Mouse (Mus musculus) heart, embryonic 10.5 days (tissue): ENCODE data around the gene Gde1. TPM values are rescaled to one million over a fixed set of nuclear protein-coding genes. Genes with fewer than 3 reads are reported as not detected.

Source experiments
- DNase-seq: peaks from one replicate; pipeline ENCODE4 v3.0.0-alpha.2; 2017; ENCODE audit warnings: low spot score
- H3K27ac ChIP-seq: fragments of 300-500 bp; sonication (generic); 2 replicates; pipeline ENCODE4 v1.5.1; 2016; ENCODE audit warnings: mild to moderate bottlenecking
- H3K27me3 ChIP-seq: fragments of 300-500 bp; sonication (generic); 2 replicates; pipeline ENCODE4 v1.6.1; 2016; ENCODE audit warnings: mild to moderate bottlenecking; ENCODE audit not compliant: poor library complexity, insufficient read depth, severe bottlenecking
- H3K36me3 ChIP-seq: fragments of 300-500 bp; sonication (generic); 2 replicates; pipeline ENCODE4 v1.6.1; 2016; ENCODE audit warnings: mild to moderate bottlenecking, moderate library complexity
- H3K4me1 ChIP-seq: fragments of 300-500 bp; sonication (generic); 2 replicates; pipeline ENCODE4 v1.6.1; 2016; ENCODE audit warnings: mild to moderate bottlenecking
- H3K4me3 ChIP-seq: fragments of 300-500 bp; sonication (generic); 2 replicates; pipeline ENCODE4 v1.5.1; 2016; ENCODE audit warnings: mild to moderate bottlenecking, moderate library complexity
- H3K9me3 ChIP-seq: fragments of 300-500 bp; sonication (generic); 2 replicates; pipeline ENCODE4 v1.6.1; 2016; ENCODE audit warnings: mild to moderate bottlenecking, moderate library complexity
- WGBS: fragments of 180-500 bp; shearing (Covaris S2); methylation state at CpG from one replicate; pipeline ENCODE4 v1.1.7; 2016; 5-methylcytosine and 5-hydroxymethylcytosine counted together
- polyA plus RNA-seq: library from polyadenylated mRNA; unstranded; fragments of >200 nt; fragmentation: Nextera tagmentation; extraction: Ambion mirVana; gene quantifications from 2 replicates; pipeline ENCODE4 v1.2.1, GENCODE M21; 2016

Gde1 gene
- polyA plus RNA-seq, 1 experiment from 2014 or later: 64.6 TPM

DNA sequence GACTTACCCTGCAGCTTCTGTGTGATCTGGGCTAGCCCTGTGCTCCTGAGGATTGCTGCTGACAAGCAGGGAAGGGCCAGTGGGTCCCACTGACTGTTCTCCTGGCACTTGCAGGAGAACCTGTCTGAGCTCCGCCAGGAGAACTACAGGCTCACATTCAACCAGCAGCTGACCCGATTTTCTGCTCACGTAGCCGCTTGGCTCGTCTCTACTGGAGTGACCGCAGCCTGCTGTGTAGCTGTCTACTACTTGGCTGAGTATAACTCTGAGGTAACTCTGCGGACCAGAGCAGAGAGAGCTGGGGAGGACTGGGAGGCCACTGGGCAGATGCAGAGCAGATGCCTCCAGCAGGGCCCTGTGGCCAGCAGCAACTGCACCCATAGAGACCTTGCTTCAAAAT, 56.2 kb downstream of the Gde1 start:
- 79% methylated on average over 7 of the region's 7 CpGs for WGBS
- no peak overlapping the region for H3K27ac ChIP-seq
- no peaks in the 10 kb centered on the region for H3K4me1 ChIP-seq
- peaks cover 36% of the 10 kb centered on the region; the same call in 1 of the 2 replicates for H3K27me3 ChIP-seq
- H3K4me3 ChIP-seq: no peak overlapping the region
- no peak for DNase-seq
- no peaks in the 10 kb centered on the region for H3K36me3 ChIP-seq
- no peaks in the 10 kb centered on the region for H3K9me3 ChIP-seq

DNA sequence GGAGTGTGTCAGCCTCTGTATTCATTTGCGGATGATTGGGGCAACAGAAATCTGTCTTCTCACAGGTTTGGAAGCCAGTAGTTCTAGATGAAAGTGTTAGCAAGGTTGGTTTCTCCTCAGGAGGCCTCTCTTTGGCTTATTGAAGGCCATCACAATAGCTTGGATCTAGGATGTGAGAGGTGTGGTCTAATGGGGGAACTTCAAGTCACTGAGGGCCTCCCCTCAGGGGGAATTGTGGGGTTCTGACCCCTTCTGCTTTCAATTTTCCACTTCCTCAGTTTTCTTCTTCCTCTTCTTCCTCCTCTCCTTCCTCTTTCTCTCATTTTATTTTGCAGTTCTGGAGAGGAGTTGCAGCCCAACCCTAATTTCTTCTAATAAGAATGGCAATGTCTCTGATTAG, 59.3 kb downstream of the Gde1 start:
- no peak overlapping the region for H3K4me3 ChIP-seq
- H3K27ac ChIP-seq: no peak overlapping the region
- no peaks in the 10 kb centered on the region for H3K9me3 ChIP-seq
- no peaks in the 10 kb centered on the region for H3K36me3 ChIP-seq
- no peak for DNase-seq
- H3K27me3 ChIP-seq: peaks cover 26% of the 10 kb centered on the region; the same call in 1 of the 2 replicates
- WGBS: 82% methylated on average over 1 of the region's 1 CpGs
- no peaks in the 10 kb centered on the region for H3K4me1 ChIP-seq

Other genes with a start within 250 kb of the Gde1 start
- gene Itpripl2, start 213.8 kb downstream of the Gde1 start, polyA plus RNA-seq: 1.6 and 2.2 TPM in 2 replicates
- 151 and 174 TPM in 2 replicates for gene Coq7, start 172.4 kb downstream of the Gde1 start, polyA plus RNA-seq
- gene Tmc7, start 121.0 kb downstream of the Gde1 start, polyA plus RNA-seq: 2.1 and 2.8 TPM in 2 replicates
- 0.05 TPM in 1 of 2 replicates, not detected in the other for gene Tmc5, start 108.5 kb downstream of the Gde1 start, polyA plus RNA-seq
- gene Ccp110, start 6.8 kb upstream of the Gde1 start, polyA plus RNA-seq: 10.2 and 11.3 TPM in 2 replicates
- 52.3 and 56.3 TPM in 2 replicates for gene Vps35l, start 34.4 kb upstream of the Gde1 start, polyA plus RNA-seq
- 0.90 and 1.6 TPM in 2 replicates for gene Iqck, start 150.0 kb upstream of the Gde1 start, polyA plus RNA-seq
- 61.8 and 88.1 TPM in 2 replicates for gene Knop1, start 150.5 kb upstream of the Gde1 start, polyA plus RNA-seq